Mouse (Mus musculus): ENCODE measurements at regions not wholly inside any gene's neighbourhood (a gene's known extent, or its start where the extent isn't known, plus 50 kb on each side); places are given as distances from the start of the nearest gene placed in this dataset.

DNA sequence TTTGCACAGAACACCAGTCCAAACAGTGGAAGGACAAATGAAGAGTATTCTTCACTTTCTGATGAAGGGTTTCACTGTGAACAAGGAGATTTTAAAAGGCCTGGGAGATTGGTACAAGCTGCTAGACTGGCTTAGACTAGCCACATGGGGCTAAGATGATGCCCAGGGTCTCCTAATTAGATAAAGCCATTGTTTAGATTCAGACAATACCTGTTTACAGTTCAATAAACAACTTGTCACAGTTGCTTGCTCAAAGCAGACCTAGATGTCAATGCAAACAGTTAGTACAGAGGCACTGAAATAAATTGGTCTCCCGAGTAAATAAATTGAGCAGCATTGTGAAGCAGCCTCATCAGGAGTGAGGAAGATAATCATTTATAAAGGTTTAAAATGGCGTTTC is 359.6 kb downstream of the Rwdd3 start:
- Histone ChIP-seq H3K36me3 (ENCODE audit: control insufficient read depth, insufficient read depth, low read length) (no peaks in the 10 kb centered on the region), H3K9me3 (replicated peaks; ENCODE audit: control insufficient read depth, low read length) (no peaks in the 10 kb centered on the region), H3K4me1 (ENCODE audit: control insufficient read depth, insufficient read depth, low read length) (no peaks in the 10 kb centered on the region), H3K27me3 (ENCODE audit: control insufficient read depth, insufficient read depth, low read length) (no peaks in the 10 kb centered on the region), H3K4me2 (ENCODE audit: low read depth, low read length) (no peak overlapping the region), H3K27ac (ENCODE audit: low read length) (no peak overlapping the region), H3K4me3 (replicated peaks; ENCODE audit: low read length) (no peak overlapping the region), H3K9ac (ENCODE audit: low read length) (no peak overlapping the region)
- ATAC-seq (ENCODE audit: insufficient read depth, low FRiP score): no peak
- WGBS: 33% methylated on average over 2 of the region's 2 CpGs

DNA sequence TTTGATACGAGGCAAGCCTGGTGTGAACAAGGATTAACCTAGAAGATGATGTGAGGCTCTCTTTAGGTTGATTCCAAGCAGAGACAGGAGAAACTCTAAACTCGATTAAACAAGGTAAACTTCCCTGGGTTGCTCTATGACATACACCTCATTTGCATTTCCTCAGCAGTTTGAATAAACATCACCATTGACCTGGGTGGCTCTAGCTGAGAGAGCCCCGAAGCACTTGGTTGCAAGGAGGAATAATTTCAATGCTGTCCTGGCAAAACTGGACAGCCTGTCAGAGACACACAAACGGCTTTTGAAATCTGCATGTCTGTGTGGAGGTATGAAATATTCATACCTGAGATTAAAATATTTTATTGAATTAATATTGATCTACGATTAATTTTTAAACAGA is 361.0 kb downstream of the Rwdd3 start:
- H3K9me3 ChIP-seq (replicated peaks; ENCODE audit: control insufficient read depth, low read length): no peaks in the 10 kb centered on the region
- H3K4me1 ChIP-seq (ENCODE audit: control insufficient read depth, insufficient read depth, low read length): no peaks in the 10 kb centered on the region
- H3K27me3 ChIP-seq (ENCODE audit: control insufficient read depth, insufficient read depth, low read length): no peaks in the 10 kb centered on the region
- no peak overlapping the region for H3K4me2 ChIP-seq (ENCODE audit: low read depth, low read length)
- no peaks in the 10 kb centered on the region for H3K36me3 ChIP-seq (ENCODE audit: control insufficient read depth, insufficient read depth, low read length)
- 55% methylated on average over 5 of the region's 5 CpGs for WGBS
- ATAC-seq (ENCODE audit: insufficient read depth, low FRiP score): no peak
- no peak overlapping the region for H3K9ac ChIP-seq (ENCODE audit: low read length)
- no peak overlapping the region for H3K4me3 ChIP-seq (replicated peaks; ENCODE audit: low read length)
- H3K27ac ChIP-seq (ENCODE audit: low read length): no peak overlapping the region

DNA sequence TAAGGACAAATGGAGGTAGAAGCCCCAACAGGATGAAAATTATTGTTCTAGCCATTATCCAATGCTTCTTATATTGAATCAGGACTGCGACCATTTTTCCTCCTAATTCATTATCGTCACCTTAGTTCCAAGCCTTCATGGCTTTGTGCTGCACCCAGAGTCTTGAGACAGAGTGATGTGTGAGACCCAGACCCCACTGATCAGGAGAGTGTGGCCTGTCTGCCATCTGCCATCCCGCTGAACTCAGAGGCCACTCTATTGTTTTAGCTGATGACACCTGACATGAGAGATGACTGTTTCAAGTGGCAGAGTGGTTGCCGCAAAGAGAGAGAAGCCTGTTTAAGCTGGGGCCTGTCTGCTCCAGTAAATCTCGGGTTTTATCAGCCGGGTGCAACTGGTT is 361.4 kb downstream of the Rwdd3 start:
- no peak for ATAC-seq (ENCODE audit: insufficient read depth, low FRiP score)
- no peaks in the 10 kb centered on the region for H3K36me3 ChIP-seq (ENCODE audit: control insufficient read depth, insufficient read depth, low read length)
- H3K4me3 ChIP-seq (replicated peaks; ENCODE audit: low read length): no peak overlapping the region
- H3K9me3 ChIP-seq (replicated peaks; ENCODE audit: control insufficient read depth, low read length): no peaks in the 10 kb centered on the region
- WGBS: 45% methylated on average over 6 of the region's 6 CpGs
- no peaks in the 10 kb centered on the region for H3K4me1 ChIP-seq (ENCODE audit: control insufficient read depth, insufficient read depth, low read length)
- no peak overlapping the region for H3K27ac ChIP-seq (ENCODE audit: low read length)
- no peaks in the 10 kb centered on the region for H3K27me3 ChIP-seq (ENCODE audit: control insufficient read depth, insufficient read depth, low read length)
- no peak overlapping the region for H3K4me2 ChIP-seq (ENCODE audit: low read depth, low read length)
- H3K9ac ChIP-seq (ENCODE audit: low read length): no peak overlapping the region

DNA sequence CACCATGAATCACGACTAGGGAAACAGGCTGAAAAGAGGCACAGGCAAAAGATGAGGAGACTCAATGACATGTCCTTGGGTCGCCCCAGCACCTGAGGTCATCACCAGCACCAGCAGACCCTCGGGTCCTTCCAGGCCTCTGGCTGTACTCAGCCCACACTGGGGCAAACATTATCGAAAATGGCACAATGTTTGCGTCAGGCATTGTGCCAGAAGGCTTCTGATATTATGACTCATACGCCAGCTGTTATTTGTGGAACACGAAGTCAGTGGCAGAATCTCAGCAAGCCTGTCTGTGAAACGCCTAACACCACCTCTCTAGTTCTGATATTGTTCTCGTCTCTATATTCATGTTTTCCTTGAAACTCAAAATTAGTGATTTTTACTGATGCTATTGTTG is 384.8 kb downstream of the Rwdd3 start:
- 73% methylated on average over 9 of the region's 9 CpGs for WGBS
- no peaks in the 10 kb centered on the region for H3K27me3 ChIP-seq (ENCODE audit: control insufficient read depth, insufficient read depth, low read length)
- no peaks in the 10 kb centered on the region for H3K9me3 ChIP-seq (replicated peaks; ENCODE audit: control insufficient read depth, low read length)
- H3K27ac ChIP-seq (ENCODE audit: low read length): no peak overlapping the region
- no peaks in the 10 kb centered on the region for H3K4me1 ChIP-seq (ENCODE audit: control insufficient read depth, insufficient read depth, low read length)
- ATAC-seq (ENCODE audit: insufficient read depth, low FRiP score): no peak
- H3K36me3 ChIP-seq (ENCODE audit: control insufficient read depth, insufficient read depth, low read length): no peaks in the 10 kb centered on the region
- no peak overlapping the region for H3K4me3 ChIP-seq (replicated peaks; ENCODE audit: low read length)
- H3K9ac ChIP-seq (ENCODE audit: low read length): no peak overlapping the region
- H3K4me2 ChIP-seq (ENCODE audit: low read depth, low read length): no peak overlapping the region

DNA sequence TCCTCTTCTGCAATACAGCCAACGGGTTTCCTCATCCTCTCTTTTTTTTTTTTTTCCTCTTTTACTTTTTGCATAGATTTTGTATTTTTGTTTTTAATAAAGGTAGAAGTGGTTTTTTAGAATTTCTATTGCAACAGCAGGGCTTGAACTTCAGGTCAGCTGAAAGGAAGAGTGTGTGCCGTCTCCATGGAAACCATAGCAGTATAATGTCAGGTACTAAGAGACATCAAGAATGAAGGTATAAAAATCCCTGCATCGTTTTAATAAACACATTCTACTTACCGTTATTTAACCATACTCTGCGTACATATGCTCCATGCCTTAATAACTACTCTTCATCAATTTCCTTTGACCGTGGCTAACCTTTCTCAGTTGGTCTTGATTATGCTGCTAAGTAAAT is 390.0 kb downstream of the Rwdd3 start:
- no peak for ATAC-seq (ENCODE audit: insufficient read depth, low FRiP score)
- H3K36me3 ChIP-seq (ENCODE audit: control insufficient read depth, insufficient read depth, low read length): no peaks in the 10 kb centered on the region
- H3K9me3 ChIP-seq (replicated peaks; ENCODE audit: control insufficient read depth, low read length): no peaks in the 10 kb centered on the region
- no peak overlapping the region for H3K9ac ChIP-seq (ENCODE audit: low read length)
- H3K4me3 ChIP-seq (replicated peaks; ENCODE audit: low read length): no peak overlapping the region
- no peak overlapping the region for H3K4me2 ChIP-seq (ENCODE audit: low read depth, low read length)
- H3K27ac ChIP-seq (ENCODE audit: low read length): no peak overlapping the region
- H3K27me3 ChIP-seq (ENCODE audit: control insufficient read depth, insufficient read depth, low read length): no peaks in the 10 kb centered on the region
- no peaks in the 10 kb centered on the region for H3K4me1 ChIP-seq (ENCODE audit: control insufficient read depth, insufficient read depth, low read length)
- WGBS: 73% methylated on average over 6 of the region's 6 CpGs

DNA sequence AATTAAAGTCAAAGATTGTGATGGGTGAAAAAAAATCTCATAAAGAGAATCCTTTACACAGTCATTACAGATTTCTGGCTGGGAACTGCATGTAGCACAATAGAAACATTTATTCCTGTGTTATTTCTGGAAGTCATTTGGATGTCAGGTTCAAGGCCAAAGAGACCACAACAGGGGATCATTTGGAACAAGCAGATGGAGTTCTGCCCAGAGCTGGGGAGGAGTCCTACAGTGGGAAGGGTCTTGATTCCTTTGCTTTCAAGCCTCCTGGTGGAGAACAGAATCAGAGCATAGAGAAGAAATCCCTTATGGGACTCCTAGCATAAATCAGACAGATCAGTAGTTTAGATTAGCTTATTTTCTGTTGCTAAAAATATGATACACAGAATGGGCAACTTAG is 392.4 kb downstream of the Rwdd3 start:
- Histone ChIP-seq H3K36me3 (ENCODE audit: control insufficient read depth, insufficient read depth, low read length) (no peaks in the 10 kb centered on the region), H3K4me1 (ENCODE audit: control insufficient read depth, insufficient read depth, low read length) (no peaks in the 10 kb centered on the region), H3K9me3 (replicated peaks; ENCODE audit: control insufficient read depth, low read length) (no peaks in the 10 kb centered on the region), H3K27me3 (ENCODE audit: control insufficient read depth, insufficient read depth, low read length) (no peaks in the 10 kb centered on the region), H3K9ac (ENCODE audit: low read length) (no peak overlapping the region), H3K4me3 (replicated peaks; ENCODE audit: low read length) (no peak overlapping the region), H3K27ac (ENCODE audit: low read length) (no peak overlapping the region), H3K4me2 (ENCODE audit: low read depth, low read length) (no peak overlapping the region)
- ATAC-seq (ENCODE audit: insufficient read depth, low FRiP score): no peak

DNA sequence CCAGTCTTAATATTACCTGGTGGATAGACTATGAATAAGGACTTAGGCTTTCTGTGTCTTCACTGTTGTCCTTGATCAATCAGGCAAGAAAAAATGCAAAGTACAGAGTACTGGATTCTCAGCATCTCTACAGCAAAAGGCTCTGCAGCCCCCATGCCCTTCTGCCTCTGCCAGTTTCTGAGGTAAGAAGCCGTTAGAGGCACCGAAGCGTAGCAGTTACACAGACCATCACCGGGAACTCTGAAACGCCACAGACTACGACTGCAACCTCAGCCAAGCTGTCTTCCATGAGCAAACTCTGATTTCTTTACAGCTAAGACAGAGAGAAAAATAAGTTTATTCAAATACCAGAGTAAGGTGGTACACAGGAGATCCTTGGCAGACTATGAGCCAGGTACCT is 396.5 kb downstream of the Rwdd3 start:
- no peak overlapping the region for H3K27ac ChIP-seq (ENCODE audit: low read length)
- no peak overlapping the region for H3K9ac ChIP-seq (ENCODE audit: low read length)
- no peaks in the 10 kb centered on the region for H3K27me3 ChIP-seq (ENCODE audit: control insufficient read depth, insufficient read depth, low read length)
- H3K9me3 ChIP-seq (replicated peaks; ENCODE audit: control insufficient read depth, low read length): no peaks in the 10 kb centered on the region
- no peaks in the 10 kb centered on the region for H3K4me1 ChIP-seq (ENCODE audit: control insufficient read depth, insufficient read depth, low read length)
- H3K4me3 ChIP-seq (replicated peaks; ENCODE audit: low read length): no peak overlapping the region
- ATAC-seq (ENCODE audit: insufficient read depth, low FRiP score): no peak
- H3K4me2 ChIP-seq (ENCODE audit: low read depth, low read length): no peak overlapping the region
- H3K36me3 ChIP-seq (ENCODE audit: control insufficient read depth, insufficient read depth, low read length): no peaks in the 10 kb centered on the region
- WGBS: 96% methylated on average over 6 of the region's 6 CpGs

DNA sequence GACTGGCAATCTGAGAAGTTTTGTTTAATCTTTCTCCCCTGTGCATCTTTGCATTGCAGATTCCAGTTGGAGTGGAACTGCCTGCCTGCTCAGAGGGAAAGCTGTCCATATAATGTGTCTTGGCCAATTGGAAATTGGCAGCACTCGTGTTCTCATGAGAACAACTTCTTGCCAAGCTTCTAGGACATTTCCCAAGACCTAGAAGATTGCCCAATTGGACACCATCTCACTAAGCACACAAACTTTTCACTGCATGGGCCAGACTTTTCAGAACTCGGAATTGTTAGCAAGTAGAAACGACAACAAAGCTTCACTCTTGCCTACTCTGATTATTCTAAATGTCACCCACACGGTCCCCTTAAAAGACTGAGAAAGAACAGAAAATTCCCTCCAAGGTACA is 409.8 kb downstream of the Rwdd3 start:
- 65% methylated on average over 4 of the region's 4 CpGs for WGBS
- no peaks in the 10 kb centered on the region for H3K36me3 ChIP-seq (ENCODE audit: control insufficient read depth, insufficient read depth, low read length)
- no peak overlapping the region for H3K4me2 ChIP-seq (ENCODE audit: low read depth, low read length)
- no peak overlapping the region for H3K27ac ChIP-seq (ENCODE audit: low read length)
- H3K4me1 ChIP-seq (ENCODE audit: control insufficient read depth, insufficient read depth, low read length): no peaks in the 10 kb centered on the region
- no peak for ATAC-seq (ENCODE audit: insufficient read depth, low FRiP score)
- no peaks in the 10 kb centered on the region for H3K27me3 ChIP-seq (ENCODE audit: control insufficient read depth, insufficient read depth, low read length)
- no peaks in the 10 kb centered on the region for H3K9me3 ChIP-seq (replicated peaks; ENCODE audit: control insufficient read depth, low read length)
- H3K9ac ChIP-seq (ENCODE audit: low read length): no peak overlapping the region
- H3K4me3 ChIP-seq (replicated peaks; ENCODE audit: low read length): no peak overlapping the region

DNA sequence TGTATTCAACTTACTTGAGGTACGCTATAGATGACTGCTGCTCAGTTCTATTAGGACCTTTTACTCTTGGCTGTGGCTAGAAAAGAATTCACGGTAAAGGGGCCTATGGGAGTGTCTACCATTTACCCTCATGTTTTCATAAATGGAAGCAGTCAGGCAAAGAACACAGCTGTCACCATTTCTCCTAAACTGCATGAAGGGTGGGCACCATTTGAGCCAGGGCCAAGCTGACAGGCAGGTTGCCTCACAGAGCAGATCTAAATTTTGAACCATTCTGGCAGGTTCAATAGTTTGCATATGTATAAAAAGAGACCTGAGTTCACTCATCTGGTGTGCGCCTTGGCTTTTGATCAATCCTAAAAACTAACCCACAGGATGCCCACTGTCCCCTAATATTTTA is 410.3 kb downstream of the Rwdd3 start:
- Histone ChIP-seq H3K4me2 (ENCODE audit: low read depth, low read length) (no peak overlapping the region), H3K9ac (ENCODE audit: low read length) (no peak overlapping the region), H3K27ac (ENCODE audit: low read length) (no peak overlapping the region), H3K36me3 (ENCODE audit: control insufficient read depth, insufficient read depth, low read length) (no peaks in the 10 kb centered on the region), H3K27me3 (ENCODE audit: control insufficient read depth, insufficient read depth, low read length) (no peaks in the 10 kb centered on the region), H3K9me3 (replicated peaks; ENCODE audit: control insufficient read depth, low read length) (no peaks in the 10 kb centered on the region), H3K4me1 (ENCODE audit: control insufficient read depth, insufficient read depth, low read length) (no peaks in the 10 kb centered on the region), H3K4me3 (replicated peaks; ENCODE audit: low read length) (no peak overlapping the region)
- no peak for ATAC-seq (ENCODE audit: insufficient read depth, low FRiP score)
- WGBS: 88% methylated on average over 3 of the region's 3 CpGs

DNA sequence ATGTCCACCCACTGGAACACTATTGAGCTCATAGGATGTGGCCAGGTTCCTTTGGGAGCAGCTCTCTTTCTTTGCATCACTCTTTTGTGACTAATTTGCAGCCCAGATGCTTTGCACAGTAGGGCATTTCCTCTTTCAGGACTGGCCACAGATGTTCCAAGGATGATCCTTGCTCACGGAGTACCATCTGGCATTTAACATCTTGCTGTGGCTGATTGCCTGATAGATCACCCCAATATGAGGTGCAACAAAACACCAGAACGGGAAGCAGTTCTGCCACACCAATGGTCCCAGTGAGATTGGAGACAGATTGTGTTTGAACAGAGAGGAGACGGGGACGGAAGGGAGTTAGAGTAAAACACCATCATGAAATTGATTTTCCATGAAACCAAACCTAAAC is 423.0 kb downstream of the Rwdd3 start:
- Histone ChIP-seq H3K9ac (ENCODE audit: low read length) (no peak overlapping the region), H3K4me3 (replicated peaks; ENCODE audit: low read length) (no peak overlapping the region), H3K9me3 (replicated peaks; ENCODE audit: control insufficient read depth, low read length) (no peaks in the 10 kb centered on the region), H3K27ac (ENCODE audit: low read length) (no peak overlapping the region), H3K4me1 (ENCODE audit: control insufficient read depth, insufficient read depth, low read length) (no peaks in the 10 kb centered on the region), H3K36me3 (ENCODE audit: control insufficient read depth, insufficient read depth, low read length) (no peaks in the 10 kb centered on the region), H3K27me3 (ENCODE audit: control insufficient read depth, insufficient read depth, low read length) (no peaks in the 10 kb centered on the region), H3K4me2 (ENCODE audit: low read depth, low read length) (no peak overlapping the region)
- no peak for ATAC-seq (ENCODE audit: insufficient read depth, low FRiP score)
- WGBS: 88% methylated on average over 4 of the region's 4 CpGs

Measured in stomach, embryonic 16.5 days (tissue).